Mouse (Mus musculus) bone marrow, adult 2 months (tissue): ENCODE measurements around the gene Scn3a.

ENCODE experiments used
- CTCF ChIP-seq: fragments of 200-500 bp; IDR thresholded peaks from 2 replicates; pipeline ENCODE4 v1.5.1; 2011; ENCODE audit warnings: low read length, control low read depth; ENCODE audit not compliant: control insufficient read depth, insufficient read depth
- POLR2A ChIP-seq: fragments of 200-500 bp; IDR thresholded peaks from 2 replicates; pipeline ENCODE4 v1.6.1; 2011; ENCODE audit warnings: low read depth, mild to moderate bottlenecking, control low read depth, low read length, borderline replicate concordance; ENCODE audit not compliant: control insufficient read depth

DNA sequence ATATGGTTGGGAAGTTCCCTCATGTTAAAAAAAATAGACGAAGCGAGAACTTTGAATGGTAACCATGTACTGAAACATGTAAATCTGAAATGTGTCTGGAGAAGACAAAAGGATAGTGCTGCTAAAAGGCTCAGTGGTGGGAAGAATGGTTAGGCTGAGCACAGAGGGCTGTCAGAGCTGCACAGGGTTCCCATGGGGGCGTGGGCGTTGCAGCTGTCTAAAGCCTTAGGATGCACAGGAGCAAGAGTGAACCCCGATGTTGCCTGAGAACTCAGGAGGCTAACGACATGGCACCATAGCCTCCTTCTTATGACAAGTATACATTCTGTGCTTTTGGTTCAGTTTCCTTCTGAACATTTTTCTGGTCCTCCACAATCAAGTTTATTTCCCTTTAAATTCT lies 126.3 kb downstream of the Scn3a start:
- TF ChIP-seq CTCF = no peak
- TF ChIP-seq POLR2A = no peak
